Mouse (Mus musculus): ENCODE data around the gene Veph1.

Gene Veph1

GRCm38 (mm10) chr3:66007632-66008401 lies 288.8 kb downstream of the Veph1 start:
- DNase-seq, result no peak

GRCm38 (mm10) chr3:66004989-66005388 lies 291.6 kb downstream of the Veph1 start:
- DNase-seq, result no peak

GRCm38 (mm10) chr3:66004220-66004951 lies 292.3 kb downstream of the Veph1 start:
- peak; percentile 50 for DNase-seq
